Mouse (Mus musculus): ENCODE results near the gene Fbxl14. TPM values are rescaled to one million over a fixed set of nuclear protein-coding genes. Genes with fewer than 3 reads are reported as not detected.

The Fbxl14 gene
- total and polyA plus RNA-seq, 3 experiments: 58.1 to 65.4 TPM; not detected in 1

GRCm38 (mm10) chr6:119473992-119474391 lies 5.5 kb upstream of the Fbxl14 start:
- no peak for DNase-seq (ENCODE audit: low read depth, low spot score)
- Histone ChIP-seq H3K36me3 (ENCODE audit: control insufficient read depth in 1 of 2, insufficient read depth in 2 of 2, low read length in 2 of 2) (peaks cover 0 to 35% of the 10 kb centered on the region in 2 experiments; a peak in 2 of 4 replicates), H3K4me3 (ENCODE audit: control insufficient read depth in 1 of 2, insufficient read depth in 1 of 2, low read depth in 2 of 2, low read length in 2 of 2) (peak overlapping the region; percentile 25 to 88), H3K9ac (ENCODE audit: control insufficient read depth, low read depth, low read length, poor library complexity, severe bottlenecking) (peak overlapping the region; percentile 59), H3K27me3 (ENCODE audit: control insufficient read depth in 1 of 2, insufficient read depth in 2 of 2, low read length in 2 of 2) (no peaks in the 10 kb centered on the region), H3K9me3 (replicated peaks; ENCODE audit: insufficient read depth, low read length) (no peaks in the 10 kb centered on the region), H3K79me2 (ENCODE audit: control insufficient read depth, insufficient read depth, low read length, poor library complexity) (peaks cover 3% of the 10 kb centered on the region), H3K27ac (ENCODE audit: control insufficient read depth, low read depth, low read length) (peak overlapping the region; percentile 68), H3K4me1 (ENCODE audit: control insufficient read depth in 1 of 2, insufficient read depth in 2 of 2, low read length in 2 of 2) (peaks cover 19 to 40% of the 10 kb centered on the region in 2 experiments)
- TF ChIP-seq JUND (IDR thresholded peaks at IDR 0.05; ENCODE audit: low read depth, low read length): no peak
- TF ChIP-seq HCFC1 (IDR thresholded peaks at IDR 0.05; ENCODE audit: low read depth, low read length): no peak
- 0 out of 2 replicates have a peak, but pooled peaks have one; percentile 4 for TF ChIP-seq MYB (IDR thresholded peaks at IDR 0.05; ENCODE audit: low read depth, low read length)
- no peak for TF ChIP-seq MXI1 (IDR thresholded peaks at IDR 0.05; ENCODE audit: low read depth, low read length)
- no peak for TF ChIP-seq NELFE (IDR thresholded peaks at IDR 0.05; ENCODE audit: low read depth, low read length)
- no peak for TF ChIP-seq ELF1 (IDR thresholded peaks at IDR 0.05; ENCODE audit: low read depth, low read length)
- no peak; a peak in 1 of 6 replicates for TF ChIP-seq CTCF (IDR thresholded peaks at IDR 0.05 in 2 of 3, conservative IDR thresholded peaks at IDR 0.05 in 1 of 3; ENCODE audit: control insufficient read depth in 1 of 3, insufficient read depth in 1 of 3, low read depth in 2 of 3, low read length in 3 of 3, poor library complexity in 1 of 3, severe bottlenecking in 1 of 3)
- TF ChIP-seq CHD1 (IDR thresholded peaks at IDR 0.05; ENCODE audit: low read depth, low read length): no peak
- 0 out of 2 replicates have a peak, but pooled peaks have one; percentile 17 for TF ChIP-seq SIN3A (IDR thresholded peaks at IDR 0.05; ENCODE audit: low read length)

GRCm38 (mm10) chr6:119475988-119476387 lies 3.5 kb upstream of the Fbxl14 start:
- H3K4me1 ChIP-seq (ENCODE audit: control insufficient read depth in 1 of 2, insufficient read depth in 2 of 2, low read length in 2 of 2): peaks cover 19 to 37% of the 10 kb centered on the region in 2 experiments
- peak overlapping the region; percentile 2; the same call in 1 of the 2 replicates for H3K27ac ChIP-seq (ENCODE audit: control insufficient read depth, low read depth, low read length)
- H3K9ac ChIP-seq (ENCODE audit: control insufficient read depth, low read depth, low read length, poor library complexity, severe bottlenecking): no peak overlapping the region
- H3K9me3 ChIP-seq (replicated peaks; ENCODE audit: insufficient read depth, low read length): no peaks in the 10 kb centered on the region
- peaks cover 0 to 33% of the 10 kb centered on the region in 2 experiments; a peak in 2 of 4 replicates for H3K36me3 ChIP-seq (ENCODE audit: control insufficient read depth in 1 of 2, insufficient read depth in 2 of 2, low read length in 2 of 2)
- TF ChIP-seq MYC (IDR thresholded peaks at IDR 0.05; ENCODE audit: low read depth, low read length): no peak
- peak; percentile 62; the same call in 1 of the 2 replicates for TF ChIP-seq ETS1 (IDR thresholded peaks at IDR 0.05; ENCODE audit: low read depth, low read length)
- TF ChIP-seq GATA1 (IDR thresholded peaks at IDR 0.05; ENCODE audit: low read depth, low read length): peak; percentile 59
- peak; percentile 67 for TF ChIP-seq ZNF384 (IDR thresholded peaks at IDR 0.05; ENCODE audit: low read depth, low read length)
- TF ChIP-seq HCFC1 (IDR thresholded peaks at IDR 0.05; ENCODE audit: low read depth, low read length): 0 out of 2 replicates have a peak, but pooled peaks have one; percentile 20
- no peak for TF ChIP-seq BHLHE40 (IDR thresholded peaks at IDR 0.05; ENCODE audit: borderline replicate concordance, low read depth, low read length)
- 0 out of 2 replicates have a peak, but pooled peaks have one; percentile 19 for TF ChIP-seq TBP (IDR thresholded peaks at IDR 0.05; ENCODE audit: low read depth, low read length)
- TF ChIP-seq EP300 (IDR thresholded peaks at IDR 0.05; ENCODE audit: low read depth in 1 of 2, low read length in 2 of 2): peak in 1 of 2 experiments; percentile 48; a peak in 2 of 4 replicates
- peaks cover 21% of the 10 kb centered on the region for H3K79me2 ChIP-seq (ENCODE audit: control insufficient read depth, insufficient read depth, low read length, poor library complexity)
- H3K27me3 ChIP-seq (ENCODE audit: control insufficient read depth in 1 of 2, insufficient read depth in 2 of 2, low read length in 2 of 2): no peaks in the 10 kb centered on the region
- DNase-seq (ENCODE audit: low read depth, low spot score): peak; percentile 41
- no peak overlapping the region for H3K4me3 ChIP-seq (ENCODE audit: control insufficient read depth in 1 of 2, insufficient read depth in 1 of 2, low read depth in 2 of 2, low read length in 2 of 2)

Data from MEL (cell line).